Mouse (Mus musculus): Measurements from ENCODE around the gene Ski. TPM values are rescaled to one million over a fixed set of nuclear protein-coding genes. Genes with fewer than 3 reads are reported as not detected.

Ski gene
- polyA plus RNA-seq, 1 experiment from 2014 or later: 14.6 TPM

- Histone ChIP-seq H3K4me1 (ENCODE audit: control insufficient read depth, insufficient read depth, low read length) (peaks cover 73% of the 10 kb centered on the region), H3K4me3 (ENCODE audit: low read depth, low read length) (peak overlapping the region; percentile 94; the same call in 1 of the 2 replicates), H3K9ac (ENCODE audit: low read depth, low read length) (no peak overlapping the region), H3K4me2 (peak overlapping the region; percentile 83), H3K27ac (ENCODE audit: low read depth, low read length) (no peak overlapping the region), H3K27me3 (ENCODE audit: control insufficient read depth, insufficient read depth, low read length) (no peaks in the 10 kb centered on the region), H3K9me3 (replicated peaks; ENCODE audit: control insufficient read depth, low read length) (no peaks in the 10 kb centered on the region), H3K36me3 (ENCODE audit: control insufficient read depth, insufficient read depth, low read length) (no peaks in the 10 kb centered on the region)
- 78% methylated on average over 9 of the region's 9 CpGs for WGBS (ENCODE audit: insufficient replicate concordance)
- no peak for ATAC-seq (replicated peaks; ENCODE audit: insufficient number of reproducible peaks, low FRiP score, low TSS enrichment)
Measured at GRCm38 (mm10) chr4:155218104-155218732, 4.2 kb downstream of the Ski start.

GRCm38 (mm10) chr4:155217241-155218103 lies 4.9 kb downstream of the Ski start:
- ATAC-seq (replicated peaks; ENCODE audit: insufficient number of reproducible peaks, low FRiP score, low TSS enrichment): no peak
- H3K36me3 ChIP-seq (ENCODE audit: control insufficient read depth, insufficient read depth, low read length): no peaks in the 10 kb centered on the region
- H3K27ac ChIP-seq (ENCODE audit: low read depth, low read length): no peak overlapping the region
- 54% methylated on average over 12 of the region's 12 CpGs for WGBS (ENCODE audit: insufficient replicate concordance)
- H3K4me1 ChIP-seq (ENCODE audit: control insufficient read depth, insufficient read depth, low read length): peaks cover 73% of the 10 kb centered on the region
- peak overlapping the region; percentile 11 for H3K4me2 ChIP-seq
- H3K27me3 ChIP-seq (ENCODE audit: control insufficient read depth, insufficient read depth, low read length): no peaks in the 10 kb centered on the region
- H3K4me3 ChIP-seq (ENCODE audit: low read depth, low read length): no peak overlapping the region
- H3K9me3 ChIP-seq (replicated peaks; ENCODE audit: control insufficient read depth, low read length): no peaks in the 10 kb centered on the region
- no peak overlapping the region for H3K9ac ChIP-seq (ENCODE audit: low read depth, low read length)

- no peak overlapping the region for H3K9ac ChIP-seq (ENCODE audit: low read depth, low read length)
Measured at GRCm38 (mm10) chr4:155215773-155216630, 6.4 kb downstream of the Ski start.

GRCm38 (mm10) chr4:155215203-155215602 lies 7.2 kb downstream of the Ski start:
- H3K27me3 ChIP-seq (ENCODE audit: control insufficient read depth, insufficient read depth, low read length): no peaks in the 10 kb centered on the region
- H3K4me1 ChIP-seq (ENCODE audit: control insufficient read depth, insufficient read depth, low read length): peaks cover 82% of the 10 kb centered on the region
- 46% methylated on average over 9 of the region's 9 CpGs for WGBS (ENCODE audit: insufficient replicate concordance)
- no peaks in the 10 kb centered on the region; the same call in 1 of the 2 replicates for H3K36me3 ChIP-seq (ENCODE audit: control insufficient read depth, insufficient read depth, low read length)
- H3K4me2 ChIP-seq: peak overlapping the region; percentile 27
- no peak for ATAC-seq (replicated peaks; ENCODE audit: insufficient number of reproducible peaks, low FRiP score, low TSS enrichment)
- H3K27ac ChIP-seq (ENCODE audit: low read depth, low read length): no peak overlapping the region
- H3K4me3 ChIP-seq (ENCODE audit: low read depth, low read length): no peak overlapping the region
- no peaks in the 10 kb centered on the region for H3K9me3 ChIP-seq (replicated peaks; ENCODE audit: control insufficient read depth, low read length)
- H3K9ac ChIP-seq (ENCODE audit: low read depth, low read length): no peak overlapping the region

More at GRCm38 (mm10) chr4:155215773-155216630, 6.4 kb downstream of the Ski start:
- H3K4me2 ChIP-seq: peak overlapping the region; percentile 27
- peaks cover 83% of the 10 kb centered on the region for H3K4me1 ChIP-seq (ENCODE audit: control insufficient read depth, insufficient read depth, low read length)
- 57% methylated on average over 12 of the region's 12 CpGs for WGBS (ENCODE audit: insufficient replicate concordance)
- H3K27ac ChIP-seq (ENCODE audit: low read depth, low read length): peak overlapping the region; percentile 29; the same call in 1 of the 2 replicates
- no peaks in the 10 kb centered on the region for H3K27me3 ChIP-seq (ENCODE audit: control insufficient read depth, insufficient read depth, low read length)
- ATAC-seq (replicated peaks; ENCODE audit: insufficient number of reproducible peaks, low FRiP score, low TSS enrichment): no peak
- H3K36me3 ChIP-seq (ENCODE audit: control insufficient read depth, insufficient read depth, low read length): no peaks in the 10 kb centered on the region; the same call in 1 of the 2 replicates
- H3K4me3 ChIP-seq (ENCODE audit: low read depth, low read length): no peak overlapping the region
- H3K9me3 ChIP-seq (replicated peaks; ENCODE audit: control insufficient read depth, low read length): no peaks in the 10 kb centered on the region

GRCm38 (mm10) chr4:155214793-155215192 lies 7.6 kb downstream of the Ski start:
- no peak overlapping the region for H3K4me3 ChIP-seq (ENCODE audit: low read depth, low read length)
- no peaks in the 10 kb centered on the region for H3K27me3 ChIP-seq (ENCODE audit: control insufficient read depth, insufficient read depth, low read length)
- no peak for ATAC-seq (replicated peaks; ENCODE audit: insufficient number of reproducible peaks, low FRiP score, low TSS enrichment)
- H3K9me3 ChIP-seq (replicated peaks; ENCODE audit: control insufficient read depth, low read length): no peaks in the 10 kb centered on the region
- 74% methylated on average over 10 of the region's 10 CpGs for WGBS (ENCODE audit: insufficient replicate concordance)
- no peak overlapping the region for H3K9ac ChIP-seq (ENCODE audit: low read depth, low read length)
- H3K4me2 ChIP-seq: peak overlapping the region; percentile 27; the same call in 1 of the 2 replicates
- H3K27ac ChIP-seq (ENCODE audit: low read depth, low read length): no peak overlapping the region
- H3K36me3 ChIP-seq (ENCODE audit: control insufficient read depth, insufficient read depth, low read length): no peaks in the 10 kb centered on the region; the same call in 1 of the 2 replicates
- peaks cover 77% of the 10 kb centered on the region for H3K4me1 ChIP-seq (ENCODE audit: control insufficient read depth, insufficient read depth, low read length)

- Histone ChIP-seq H3K4me3 (ENCODE audit: low read depth, low read length) (no peak overlapping the region), H3K4me1 (ENCODE audit: control insufficient read depth, insufficient read depth, low read length) (peaks cover 77% of the 10 kb centered on the region), H3K4me2 (no peak overlapping the region), H3K9ac (ENCODE audit: low read depth, low read length) (no peak overlapping the region), H3K36me3 (ENCODE audit: control insufficient read depth, insufficient read depth, low read length) (no peaks in the 10 kb centered on the region; the same call in 1 of the 2 replicates), H3K27ac (ENCODE audit: low read depth, low read length) (no peak overlapping the region), H3K9me3 (replicated peaks; ENCODE audit: control insufficient read depth, low read length) (no peaks in the 10 kb centered on the region), H3K27me3 (ENCODE audit: control insufficient read depth, insufficient read depth, low read length) (no peaks in the 10 kb centered on the region)
- no peak for ATAC-seq (replicated peaks; ENCODE audit: insufficient number of reproducible peaks, low FRiP score, low TSS enrichment)
- WGBS (ENCODE audit: insufficient replicate concordance): 78% methylated on average over 6 of the region's 6 CpGs
Measured at GRCm38 (mm10) chr4:155214188-155214587, 8.2 kb downstream of the Ski start.

- peaks cover 76% of the 10 kb centered on the region for H3K4me1 ChIP-seq (ENCODE audit: control insufficient read depth, insufficient read depth, low read length)
- 78% methylated on average over 6 of the region's 6 CpGs for WGBS (ENCODE audit: insufficient replicate concordance)
- no peaks in the 10 kb centered on the region; the same call in 1 of the 2 replicates for H3K36me3 ChIP-seq (ENCODE audit: control insufficient read depth, insufficient read depth, low read length)
- no peak overlapping the region for H3K27ac ChIP-seq (ENCODE audit: low read depth, low read length)
- H3K4me2 ChIP-seq: no peak overlapping the region
- no peaks in the 10 kb centered on the region for H3K9me3 ChIP-seq (replicated peaks; ENCODE audit: control insufficient read depth, low read length)
- ATAC-seq (replicated peaks; ENCODE audit: insufficient number of reproducible peaks, low FRiP score, low TSS enrichment): no peak
- no peak overlapping the region for H3K9ac ChIP-seq (ENCODE audit: low read depth, low read length)
- no peak overlapping the region for H3K4me3 ChIP-seq (ENCODE audit: low read depth, low read length)
- H3K27me3 ChIP-seq (ENCODE audit: control insufficient read depth, insufficient read depth, low read length): no peaks in the 10 kb centered on the region
Measured at GRCm38 (mm10) chr4:155213752-155214054, 8.7 kb downstream of the Ski start.

GRCm38 (mm10) chr4:155213052-155213751 lies 9.2 kb downstream of the Ski start:
- Histone ChIP-seq H3K9ac (ENCODE audit: low read depth, low read length) (no peak overlapping the region), H3K4me2 (no peak overlapping the region), H3K4me3 (ENCODE audit: low read depth, low read length) (no peak overlapping the region), H3K36me3 (ENCODE audit: control insufficient read depth, insufficient read depth, low read length) (no peaks in the 10 kb centered on the region; the same call in 1 of the 2 replicates), H3K4me1 (ENCODE audit: control insufficient read depth, insufficient read depth, low read length) (peaks cover 76% of the 10 kb centered on the region), H3K27ac (ENCODE audit: low read depth, low read length) (no peak overlapping the region), H3K27me3 (ENCODE audit: control insufficient read depth, insufficient read depth, low read length) (no peaks in the 10 kb centered on the region), H3K9me3 (replicated peaks; ENCODE audit: control insufficient read depth, low read length) (no peaks in the 10 kb centered on the region)
- WGBS (ENCODE audit: insufficient replicate concordance): 69% methylated on average over 9 of the region's 9 CpGs
- ATAC-seq (replicated peaks; ENCODE audit: insufficient number of reproducible peaks, low FRiP score, low TSS enrichment): no peak
